23 mouse cellular contexts compared by ENCODE assay signal in genomic region chr8:116488546-116488945, GRCm38 (mm10). TPM values are rescaled to one million over a fixed set of nuclear protein-coding genes. Genes with fewer than 3 reads are reported as not detected.
"Had no signal": no experiment of that assay in that cellular context is flagged by ENCODE, and none has a peak within 500 bp of the region (broad histone marks: within the 10 kb centered on the region; RNA-seq: fewer than 3 reads in every experiment).

No protein-coding gene starts in this region.

- H3K36me3 ChIP-seq: kidney, embryonic 15.5 days; neural tube, embryonic 12.5 days; neural tube, embryonic 15.5 days had no signal

- H3K27ac ChIP-seq: kidney, embryonic 15.5 days; left cerebral cortex, adult 2 months; liver, embryonic 14.5 days; neural tube, embryonic 12.5 days; neural tube, embryonic 15.5 days; stomach, postnatal 0 days had no signal

- H3K9me3 ChIP-seq: kidney, embryonic 15.5 days; neural tube, embryonic 12.5 days; neural tube, embryonic 15.5 days had no signal

- DNase-seq: kidney, adult 8-10 months; kidney, postnatal 10 days; kidney, postnatal 36 days; layer of hippocampus, postnatal 36 days; liver, postnatal 0 days; lung, embryonic 14.5 days; lung, postnatal 36 days; midbrain, embryonic 14.5 days; right cerebral cortex, adult 18-20 months; right cerebral cortex, postnatal 14 days; right cerebral cortex, postnatal 4 days had no signal

- H3K4me1 ChIP-seq: kidney, embryonic 15.5 days; megakaryocyte, embryonic 14.5 days; neural tube, embryonic 12.5 days; neural tube, embryonic 15.5 days had no signal

- H3K4me3 ChIP-seq: kidney, embryonic 15.5 days; left cerebral cortex, adult 2 months; megakaryocyte, embryonic 14.5 days; neural tube, embryonic 12.5 days; neural tube, embryonic 15.5 days had no signal

- H3K27me3 ChIP-seq: kidney, embryonic 15.5 days; megakaryocyte, embryonic 14.5 days; neural tube, embryonic 12.5 days; neural tube, embryonic 15.5 days had no signal

RNA-seq across cellular contexts. Expression of gene Dynlrb2, which starts 16.2 kb away (rescaled TPM):
- total RNA-seq: liver, adult 2 months had no signal
- polyA plus RNA-seq: inflammation-experienced regulatory T-cells, adult 6 months; intestine, postnatal 0 days; limb, embryonic 11.5 days; liver, adult 2 months; liver, embryonic 14.5 days; liver, postnatal 0 days; stomach, embryonic 14.5 days had no signal
